Mouse (Mus musculus): ENCODE results near the gene Tmem200a. TPM values are rescaled to one million over a fixed set of nuclear protein-coding genes. Genes with fewer than 3 reads are reported as not detected.

Gene Tmem200a
- 1.6 TPM for polyA plus RNA-seq (2012; fragmentation: generic; extraction: Trizol)
- long read RNA-seq, experiment 1: 0 reads
- long read RNA-seq, experiment 2, full-length matches to known transcripts: 14 of 16 reads
- long read RNA-seq, experiment 2, partial matches to known transcripts: 0 of 16 reads
- long read RNA-seq, experiment 2, other reads (novel, unspliced or antisense): 2 of 16 reads

GRCm38 (mm10) chr10:26078521-26079142 lies at the start of gene Tmem200a:
Tmem200a (minus strand) TSS chr10:26079052.
- Histone ChIP-seq H3K79me2 (ENCODE audit: control insufficient read depth, insufficient read depth) (no peaks in the 10 kb centered on the region), H3K79me3 (ENCODE audit: low read depth) (no peaks in the 10 kb centered on the region), H3K4me3 (ENCODE audit: insufficient read depth, poor library complexity, severe bottlenecking) (peak within 1 kb of the TSS; percentile 36), H3K27me3 (ENCODE audit: control insufficient read depth, insufficient read depth, insufficient read length) (no peaks in the 10 kb centered on the region), H3ac (ENCODE audit: control insufficient read depth, insufficient read length, low read depth) (peak within 1 kb of the TSS; percentile 62), H3K36me3 (ENCODE audit: control insufficient read depth, insufficient read depth) (no peaks in the 10 kb centered on the region)
- TF ChIP-seq MYOD1 (IDR thresholded peaks at IDR 0.05; ENCODE audit: control insufficient read depth, insufficient read length, low read depth): no peak
- TF ChIP-seq CEBPB (IDR thresholded peaks at IDR 0.05; ENCODE audit: low read depth): no peak
- no peak for TF ChIP-seq FOSL1 (IDR thresholded peaks at IDR 0.05; ENCODE audit: insufficient read depth, low read length, poor library complexity, severe bottlenecking)
- TF ChIP-seq CTCF (IDR thresholded peaks at IDR 0.05; ENCODE audit: control insufficient read depth, insufficient read depth, insufficient read length): peak; percentile 75
- TF ChIP-seq USF1 (IDR thresholded peaks at IDR 0.05; ENCODE audit: low read depth): no peak
- TF ChIP-seq MYOG (IDR thresholded peaks at IDR 0.05; ENCODE audit: control insufficient read depth, extremely low read depth, insufficient read length): no peak
- no peak for TF ChIP-seq MAX (IDR thresholded peaks at IDR 0.05)

- Histone ChIP-seq H3K79me3 (ENCODE audit: low read depth) (no peaks in the 10 kb centered on the region), H3K36me3 (ENCODE audit: control insufficient read depth, insufficient read depth) (no peaks in the 10 kb centered on the region), H3K4me3 (ENCODE audit: insufficient read depth, poor library complexity, severe bottlenecking) (no peak overlapping the region), H3K27me3 (ENCODE audit: control insufficient read depth, insufficient read depth, insufficient read length) (no peaks in the 10 kb centered on the region), H3K79me2 (ENCODE audit: control insufficient read depth, insufficient read depth) (no peaks in the 10 kb centered on the region), H3ac (ENCODE audit: control insufficient read depth, insufficient read length, low read depth) (no peak overlapping the region)
- TF ChIP-seq CTCF (IDR thresholded peaks at IDR 0.05; ENCODE audit: control insufficient read depth, insufficient read depth, insufficient read length) (no peak), MYOG (IDR thresholded peaks at IDR 0.05; ENCODE audit: control insufficient read depth, extremely low read depth, insufficient read length) (no peak), MAX (IDR thresholded peaks at IDR 0.05) (no peak), USF1 (IDR thresholded peaks at IDR 0.05; ENCODE audit: low read depth) (no peak), FOSL1 (IDR thresholded peaks at IDR 0.05; ENCODE audit: insufficient read depth, low read length, poor library complexity, severe bottlenecking) (no peak), CEBPB (IDR thresholded peaks at IDR 0.05; ENCODE audit: low read depth) (no peak), MYOD1 (IDR thresholded peaks at IDR 0.05; ENCODE audit: control insufficient read depth, insufficient read length, low read depth) (no peak)
Observed at GRCm38 (mm10) chr10:26119822-26120183, 41.0 kb upstream of the Tmem200a start.

- no peaks in the 10 kb centered on the region for H3K36me3 ChIP-seq (ENCODE audit: control insufficient read depth, insufficient read depth)
- no peaks in the 10 kb centered on the region for H3K27me3 ChIP-seq (ENCODE audit: control insufficient read depth, insufficient read depth, insufficient read length)
- TF ChIP-seq MYOD1 (IDR thresholded peaks at IDR 0.05; ENCODE audit: control insufficient read depth, insufficient read length, low read depth) (no peak), MAX (IDR thresholded peaks at IDR 0.05) (no peak), MYOG (IDR thresholded peaks at IDR 0.05; ENCODE audit: control insufficient read depth, extremely low read depth, insufficient read length) (no peak), USF1 (IDR thresholded peaks at IDR 0.05; ENCODE audit: low read depth) (no peak), FOSL1 (IDR thresholded peaks at IDR 0.05; ENCODE audit: insufficient read depth, low read length, poor library complexity, severe bottlenecking) (no peak), CTCF (IDR thresholded peaks at IDR 0.05; ENCODE audit: control insufficient read depth, insufficient read depth, insufficient read length) (no peak), CEBPB (IDR thresholded peaks at IDR 0.05; ENCODE audit: low read depth) (no peak)
- H3ac ChIP-seq (ENCODE audit: control insufficient read depth, insufficient read length, low read depth): no peak overlapping the region
- no peak overlapping the region for H3K4me3 ChIP-seq (ENCODE audit: insufficient read depth, poor library complexity, severe bottlenecking)
- H3K79me3 ChIP-seq (ENCODE audit: low read depth): no peaks in the 10 kb centered on the region
- no peaks in the 10 kb centered on the region for H3K79me2 ChIP-seq (ENCODE audit: control insufficient read depth, insufficient read depth)
Observed at GRCm38 (mm10) chr10:26119067-26119821, 40.4 kb upstream of the Tmem200a start.

- H3ac ChIP-seq (ENCODE audit: control insufficient read depth, insufficient read length, low read depth): no peak overlapping the region
- no peak overlapping the region for H3K4me3 ChIP-seq (ENCODE audit: insufficient read depth, poor library complexity, severe bottlenecking)
- H3K27me3 ChIP-seq (ENCODE audit: control insufficient read depth, insufficient read depth, insufficient read length): no peaks in the 10 kb centered on the region
- peak; percentile 88 for TF ChIP-seq MAX (IDR thresholded peaks at IDR 0.05)
- no peak for TF ChIP-seq CEBPB (IDR thresholded peaks at IDR 0.05; ENCODE audit: low read depth)
- TF ChIP-seq CTCF (IDR thresholded peaks at IDR 0.05; ENCODE audit: control insufficient read depth, insufficient read depth, insufficient read length): no peak
- no peak for TF ChIP-seq MYOG (IDR thresholded peaks at IDR 0.05; ENCODE audit: control insufficient read depth, extremely low read depth, insufficient read length)
- no peak for TF ChIP-seq USF1 (IDR thresholded peaks at IDR 0.05; ENCODE audit: low read depth)
- TF ChIP-seq FOSL1 (IDR thresholded peaks at IDR 0.05; ENCODE audit: insufficient read depth, low read length, poor library complexity, severe bottlenecking): peak; percentile 100
- TF ChIP-seq MYOD1 (IDR thresholded peaks at IDR 0.05; ENCODE audit: control insufficient read depth, insufficient read length, low read depth): peak; percentile 88
- H3K36me3 ChIP-seq (ENCODE audit: control insufficient read depth, insufficient read depth): no peaks in the 10 kb centered on the region
- no peaks in the 10 kb centered on the region for H3K79me3 ChIP-seq (ENCODE audit: low read depth)
- H3K79me2 ChIP-seq (ENCODE audit: control insufficient read depth, insufficient read depth): no peaks in the 10 kb centered on the region
Observed at GRCm38 (mm10) chr10:26114409-26114808, 35.6 kb upstream of the Tmem200a start.

- H3K79me3 ChIP-seq (ENCODE audit: low read depth): no peaks in the 10 kb centered on the region
- no peak overlapping the region for H3K4me3 ChIP-seq (ENCODE audit: insufficient read depth, poor library complexity, severe bottlenecking)
- H3ac ChIP-seq (ENCODE audit: control insufficient read depth, insufficient read length, low read depth): no peak overlapping the region
- TF ChIP-seq MYOD1 (IDR thresholded peaks at IDR 0.05; ENCODE audit: control insufficient read depth, insufficient read length, low read depth) (no peak), FOSL1 (IDR thresholded peaks at IDR 0.05; ENCODE audit: insufficient read depth, low read length, poor library complexity, severe bottlenecking) (no peak), CEBPB (IDR thresholded peaks at IDR 0.05; ENCODE audit: low read depth) (no peak), CTCF (IDR thresholded peaks at IDR 0.05; ENCODE audit: control insufficient read depth, insufficient read depth, insufficient read length) (no peak), MYOG (IDR thresholded peaks at IDR 0.05; ENCODE audit: control insufficient read depth, extremely low read depth, insufficient read length) (no peak), USF1 (IDR thresholded peaks at IDR 0.05; ENCODE audit: low read depth) (no peak), MAX (IDR thresholded peaks at IDR 0.05) (no peak)
- no peaks in the 10 kb centered on the region for H3K79me2 ChIP-seq (ENCODE audit: control insufficient read depth, insufficient read depth)
- H3K27me3 ChIP-seq (ENCODE audit: control insufficient read depth, insufficient read depth, insufficient read length): no peaks in the 10 kb centered on the region
- H3K36me3 ChIP-seq (ENCODE audit: control insufficient read depth, insufficient read depth): no peaks in the 10 kb centered on the region
Observed at GRCm38 (mm10) chr10:26103330-26103982, 24.6 kb upstream of the Tmem200a start.

Data from C2C12 (cell line).